Mouse (Mus musculus) heart, adult 2 months (tissue): ENCODE data around the gene Irf2.

Experiments used
- CTCF ChIP-seq: fragments of 200-600 bp; IDR thresholded peaks from 2 replicates; pipeline ENCODE4 v1.8.1; 2022; ENCODE audit warnings: antibody characterized with exemption, mild to moderate bottlenecking, moderate library complexity
- EP300 ChIP-seq: fragments of 200-500 bp; IDR thresholded peaks from 2 replicates; pipeline ENCODE4 v1.6.1; 2011; ENCODE audit warnings: low read depth, low read length, control low read depth; ENCODE audit not compliant: insufficient read depth

- TF ChIP-seq EP300 = no peak
- TF ChIP-seq CTCF = no peak
Measured at GRCm38 (mm10) chr8:46732381-46732915, 7.1 kb upstream of the Irf2 start.
